Mouse (Mus musculus) hindbrain, embryonic 14.5 days (tissue): ENCODE results near the gene Nos3. TPM values are rescaled to one million over a fixed set of nuclear protein-coding genes. Genes with fewer than 3 reads are reported as not detected.
A peak's percentile ranks its signal among the peaks of the same experiment; 100 is the strongest.

Source experiments
- ATAC-seq: fragments of 200-750 bp; cut with Nextera tagmentation; 2 replicates; pipeline ENCODE4 v1.8.0; 2017; ENCODE audit warnings: moderate number of reproducible peaks, mild to moderate bottlenecking, moderate TSS enrichment, moderate library complexity; ENCODE audit not compliant: low FRiP score
- DNase-seq: peaks from one replicate; pipeline ENCODE4 v3.0.0-alpha.2; 2015; ENCODE audit warnings: low spot score
- H3K27ac ChIP-seq: fragments of 300-500 bp; sonication (generic); 2 replicates; pipeline ENCODE4 v1.5.1; 2014; ENCODE audit warnings: mild to moderate bottlenecking, moderate library complexity
- H3K27me3 ChIP-seq: fragments of 300-500 bp; sonication (generic); 2 replicates; pipeline ENCODE4 v1.6.1; 2014; ENCODE audit warnings: mild to moderate bottlenecking, low read length, mixed read lengths; ENCODE audit not compliant: control insufficient read depth, insufficient read depth
- H3K36me3 ChIP-seq: fragments of 300-500 bp; sonication (generic); replicated peaks from 2 replicates; pipeline ENCODE4 v1.6.1; 2014; ENCODE audit not compliant: control insufficient read depth, insufficient read depth
- H3K4me1 ChIP-seq: fragments of 300-500 bp; sonication (generic); replicated peaks from 2 replicates; pipeline ENCODE4 v1.6.1; 2014; ENCODE audit warnings: antibody characterized with exemption, low read length, mixed read lengths; ENCODE audit not compliant: control insufficient read depth, insufficient read depth
- H3K4me2 ChIP-seq: fragments of 300-500 bp; sonication (generic); replicated peaks from 2 replicates; pipeline ENCODE4 v1.6.1; 2014; ENCODE audit warnings: mild to moderate bottlenecking, moderate library complexity
- H3K4me3 ChIP-seq: fragments of 300-500 bp; sonication (generic); replicated peaks from 2 replicates; pipeline ENCODE4 v1.5.1; 2014; ENCODE audit warnings: mild to moderate bottlenecking, low read length
- H3K9ac ChIP-seq: fragments of 300-500 bp; sonication (generic); 2 replicates; pipeline ENCODE4 v1.6.1; 2014
- H3K9me3 ChIP-seq: fragments of 300-500 bp; sonication (generic); 2 replicates; pipeline ENCODE4 v1.6.1; 2016; ENCODE audit warnings: low read length; ENCODE audit not compliant: control insufficient read depth
- WGBS: fragments of 180-500 bp; shearing (Covaris S2); extraction: QIAGEN DNeasy Blood & Tissue Kit; methylation state at CpG from one replicate; pipeline ENCODE4 v1.1.7; 2014; 5-methylcytosine and 5-hydroxymethylcytosine counted together
- polyA plus RNA-seq: library from polyadenylated mRNA; unstranded; fragments of >200 nt; fragmentation: Nextera tagmentation; extraction: Ambion mirVana; gene quantifications from 2 replicates; pipeline ENCODE4 v1.2.1, GENCODE M21; 2014

Gene Nos3
- 8.6 and 10.6 TPM in 2 replicates for polyA plus RNA-seq

DNA sequence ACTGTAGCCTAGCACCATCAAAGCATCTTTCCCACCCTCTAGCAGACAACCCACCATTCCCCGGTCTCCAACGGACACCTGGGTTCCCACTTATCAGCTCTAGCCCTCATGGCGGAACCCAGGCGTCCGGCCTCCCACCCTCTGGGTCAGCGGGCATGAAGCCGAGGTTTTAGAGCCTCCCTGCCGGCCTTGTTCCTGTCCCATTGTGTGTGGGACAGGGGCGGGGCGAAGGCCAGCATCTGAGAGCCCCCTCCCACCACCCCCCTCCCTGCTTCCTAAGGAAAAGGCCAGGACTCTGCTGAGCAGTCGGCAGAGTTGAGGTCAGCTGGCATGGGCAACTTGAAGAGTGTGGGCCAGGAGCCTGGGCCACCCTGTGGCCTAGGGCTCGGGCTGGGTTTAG, at the start of gene Nos3:
TSS of gene Nos3 (plus strand) at position 303 of the 400 bp plus-strand sequence.
- H3K27me3 ChIP-seq = no peaks in the 10 kb centered on the region
- no peak for ATAC-seq
- no peak for DNase-seq
- no peaks in the 10 kb centered on the region for H3K36me3 ChIP-seq
- no peak within 1 kb of the TSS for H3K27ac ChIP-seq
- H3K4me3 ChIP-seq = no peak within 1 kb of the TSS
- 35% methylated on average over 12 of the region's 12 CpGs for WGBS
- H3K4me1 ChIP-seq = no peaks in the 10 kb centered on the region
- H3K4me2 ChIP-seq = no peak within 1 kb of the TSS; the same call in 1 of the 2 replicates
- no peaks in the 10 kb centered on the region for H3K9me3 ChIP-seq
- no peak within 1 kb of the TSS for H3K9ac ChIP-seq

DNA sequence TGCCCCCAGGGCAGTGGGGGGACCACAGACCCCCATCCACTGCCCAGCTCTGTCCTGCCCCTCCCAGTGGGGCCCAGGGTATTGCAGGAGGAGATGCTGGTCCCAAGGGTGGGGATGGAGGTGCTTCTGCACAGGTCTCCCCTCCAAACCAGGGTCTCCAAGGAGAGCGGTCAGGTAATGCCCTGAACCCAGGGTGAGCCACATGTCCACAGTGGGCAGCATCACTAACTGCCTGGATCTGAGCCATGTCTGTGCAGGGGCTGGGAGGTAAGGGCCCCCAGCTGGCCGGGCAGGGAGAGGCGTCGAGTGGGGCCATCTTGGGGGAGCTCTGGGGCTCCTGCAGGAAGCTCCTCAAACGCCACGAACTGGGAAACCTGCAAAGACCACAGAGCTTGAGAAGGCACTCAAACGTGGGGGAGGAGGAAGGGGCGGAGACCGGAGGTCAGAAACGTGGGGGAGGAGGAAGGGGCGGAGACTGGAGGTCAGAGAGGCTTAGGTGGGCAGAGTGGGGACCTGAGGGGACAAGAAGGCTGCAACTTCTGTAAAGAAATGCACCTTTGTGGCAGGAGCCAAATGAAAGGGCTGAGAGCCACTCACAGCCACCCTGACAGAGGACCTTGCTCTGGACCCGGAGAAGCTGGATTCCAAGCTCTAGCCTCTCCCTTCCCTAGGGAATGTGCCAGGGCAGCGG, 44.7 kb upstream of the Nos3 start:
- WGBS = 16% methylated on average over 13 of the region's 13 CpGs
- no peak overlapping the region for H3K4me2 ChIP-seq
- DNase-seq (no peak), ATAC-seq (no peak)
- peaks cover 29% of the 10 kb centered on the region for H3K36me3 ChIP-seq
- H3K9me3 ChIP-seq = no peaks in the 10 kb centered on the region
- H3K4me3 ChIP-seq = no peak overlapping the region
- no peak overlapping the region for H3K27ac ChIP-seq
- no peak overlapping the region for H3K9ac ChIP-seq
- H3K27me3 ChIP-seq = no peaks in the 10 kb centered on the region
- peaks cover 5% of the 10 kb centered on the region; the same call in 1 of the 2 replicates for H3K4me1 ChIP-seq

GRCm38 (mm10) chr5:24320467-24320813, 44.2 kb upstream of the Nos3 start:
- no peak overlapping the region for H3K9ac ChIP-seq
- no peak overlapping the region for H3K4me3 ChIP-seq
- H3K9me3 ChIP-seq = no peaks in the 10 kb centered on the region
- peaks cover 34% of the 10 kb centered on the region for H3K36me3 ChIP-seq
- DNase-seq = no peak
- H3K4me2 ChIP-seq = no peak overlapping the region
- no peak for ATAC-seq
- H3K4me1 ChIP-seq = peaks cover 5% of the 10 kb centered on the region; the same call in 1 of the 2 replicates
- 38% methylated on average over 6 of the region's 6 CpGs for WGBS
- H3K27me3 ChIP-seq = no peaks in the 10 kb centered on the region
- H3K27ac ChIP-seq = no peak overlapping the region

DNA sequence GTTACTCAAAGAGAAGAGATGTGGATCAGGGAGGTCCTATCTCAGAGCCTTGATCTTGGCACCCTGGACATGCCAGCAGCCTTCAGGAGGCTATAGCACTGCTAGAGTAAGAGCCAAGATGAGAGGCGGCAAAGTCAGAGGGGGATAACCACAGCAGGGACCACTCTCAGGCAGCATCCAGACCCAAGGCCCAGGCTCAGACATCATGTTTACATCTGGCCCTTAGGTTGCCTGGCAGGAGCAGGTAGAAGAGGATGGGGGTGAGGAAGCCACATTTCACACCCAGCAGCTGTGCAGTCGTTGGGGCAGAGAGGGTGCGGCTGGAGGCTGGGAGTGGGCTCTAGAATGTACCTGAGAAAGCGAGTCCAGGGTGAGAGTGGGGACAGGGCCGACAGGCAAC, 43.7 kb upstream of the Nos3 start:
- no peak overlapping the region for H3K27ac ChIP-seq

GRCm38 (mm10) chr5:24321711-24322682, 42.6 kb upstream of the Nos3 start:
- peak; percentile 18; the same call in 1 of the 2 replicates for ATAC-seq
- H3K27ac ChIP-seq = no peak overlapping the region
- peak overlapping the region; percentile 9; the same call in 1 of the 2 replicates for H3K9ac ChIP-seq
- peaks cover 44% of the 10 kb centered on the region for H3K36me3 ChIP-seq
- no peak overlapping the region for H3K4me3 ChIP-seq
- H3K9me3 ChIP-seq = no peaks in the 10 kb centered on the region
- peak overlapping the region; percentile 4; the same call in 1 of the 2 replicates for H3K4me2 ChIP-seq
- peaks cover 5% of the 10 kb centered on the region; the same call in 1 of the 2 replicates for H3K4me1 ChIP-seq
- H3K27me3 ChIP-seq = no peaks in the 10 kb centered on the region
- WGBS = 9% methylated on average over 22 of the region's 22 CpGs
- no peak for DNase-seq

More for the DNA sequence above, 43.7 kb upstream of the Nos3 start:
- 47% methylated on average over 5 of the region's 5 CpGs for WGBS
- no peak overlapping the region for H3K4me2 ChIP-seq
- H3K9ac ChIP-seq = no peak overlapping the region
- H3K27me3 ChIP-seq = no peaks in the 10 kb centered on the region
- no peaks in the 10 kb centered on the region for H3K9me3 ChIP-seq
- no peak for DNase-seq
- H3K4me3 ChIP-seq = no peak overlapping the region
- peaks cover 5% of the 10 kb centered on the region; the same call in 1 of the 2 replicates for H3K4me1 ChIP-seq
- peaks cover 38% of the 10 kb centered on the region for H3K36me3 ChIP-seq
- no peak for ATAC-seq

DNA sequence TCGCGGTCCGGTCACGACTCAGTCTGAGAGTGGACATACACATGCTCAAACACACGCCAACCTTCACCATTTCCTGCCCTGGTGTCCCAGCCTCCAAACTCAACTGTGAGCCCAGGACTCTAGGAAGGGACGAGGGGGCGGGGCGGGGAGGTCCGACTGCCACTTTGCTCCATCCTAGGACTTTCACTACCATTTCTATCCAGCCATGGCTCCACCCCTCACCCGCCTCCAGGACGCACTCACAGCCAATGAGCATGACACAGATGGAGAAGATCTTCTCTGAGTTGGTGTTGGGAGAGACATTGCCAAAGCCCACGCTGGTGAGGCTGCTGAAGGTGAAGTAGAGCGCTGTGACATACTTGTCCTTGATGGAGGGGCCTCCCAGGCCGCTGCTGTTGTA, 39.4 kb upstream of the Nos3 start:
- Histone ChIP-seq H3K9ac (no peak overlapping the region), H3K4me3 (no peak overlapping the region), H3K27me3 (no peaks in the 10 kb centered on the region), H3K27ac (no peak overlapping the region), H3K9me3 (no peaks in the 10 kb centered on the region), H3K4me2 (no peak overlapping the region), H3K4me1 (peaks cover 25% of the 10 kb centered on the region), H3K36me3 (peaks cover 36% of the 10 kb centered on the region)
- 51% methylated on average over 14 of the region's 14 CpGs for WGBS
- DNase-seq (no peak), ATAC-seq (no peak)

- Histone ChIP-seq H3K9ac (no peak overlapping the region), H3K4me2 (no peak overlapping the region), H3K4me3 (no peak overlapping the region), H3K27me3 (no peaks in the 10 kb centered on the region), H3K36me3 (peaks cover 41% of the 10 kb centered on the region), H3K27ac (no peak overlapping the region), H3K9me3 (no peaks in the 10 kb centered on the region), H3K4me1 (peaks cover 27% of the 10 kb centered on the region)
- ATAC-seq (no peak), DNase-seq (no peak)
- 96% methylated on average over 15 of the region's 15 CpGs for WGBS
Observed at GRCm38 (mm10) chr5:24326166-24326841, 38.3 kb upstream of the Nos3 start.

DNA sequence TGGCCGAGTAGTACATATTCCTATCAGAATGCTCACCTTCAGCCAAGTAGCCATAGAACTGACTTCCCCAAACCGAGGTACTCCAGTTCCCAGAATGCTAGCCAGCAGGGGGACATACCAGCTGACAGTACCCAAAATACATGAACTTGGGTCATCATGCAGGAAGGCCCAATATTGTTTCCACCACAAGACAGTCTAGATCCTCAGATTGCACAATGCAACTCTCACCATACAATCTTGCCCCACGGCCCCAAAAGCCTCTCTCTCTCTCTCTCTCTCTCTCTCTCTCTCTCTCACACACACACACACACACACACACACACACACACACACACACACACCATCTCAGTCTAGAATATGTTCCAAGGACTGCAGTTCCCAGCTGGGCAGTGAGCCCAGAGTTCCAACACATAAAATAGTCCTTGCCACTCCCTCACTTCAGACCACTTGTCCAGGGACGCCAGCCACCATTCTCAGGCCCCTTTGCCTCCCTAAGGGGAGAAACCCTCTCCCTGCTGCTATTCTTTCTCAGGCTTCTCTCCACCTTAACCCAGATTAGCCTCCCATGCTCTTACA, 37.7 kb upstream of the Nos3 start:
- no peak overlapping the region for H3K4me3 ChIP-seq
- peaks cover 47% of the 10 kb centered on the region for H3K36me3 ChIP-seq
- no peaks in the 10 kb centered on the region for H3K27me3 ChIP-seq
- DNase-seq (no peak), ATAC-seq (no peak)
- WGBS = 90% methylated on average over 4 of the region's 4 CpGs
- H3K4me2 ChIP-seq = no peak overlapping the region
- no peak overlapping the region for H3K27ac ChIP-seq
- H3K9me3 ChIP-seq = no peaks in the 10 kb centered on the region
- H3K4me1 ChIP-seq = peaks cover 27% of the 10 kb centered on the region
- H3K9ac ChIP-seq = no peak overlapping the region; the same call in 1 of the 2 replicates
